Mouse (Mus musculus): Measurements from ENCODE around the gene Trappc2l.

The Trappc2l gene

GRCm38 (mm10) chr8:122574667-122575251 lies 36.7 kb upstream of the Trappc2l start:
- POLR2A ChIA-PET, result interaction anchor here (0.5 to 18.6 kb wide), 58 partner anchors 7 to 723 kb away, joined by 3 to 397 read pairs (median 4); partner anchors contain the start of genes Galns (in 4 of the 4), Trappc2l (in 4 of the 4), Cdt1 (in 2 of the 4) and Ctu2 (in 1 of the 4)

GRCm38 (mm10) chr8:122575286-122575685 lies 36.2 kb upstream of the Trappc2l start:
- ChIA-PET POLR2A (interaction anchor here (0.6 to 18.6 kb wide), 48 partner anchors 8 to 724 kb away, joined by 3 to 397 read pairs (median 4); partner anchors contain the start of genes Galns (in 4 of the 4), Trappc2l (in 4 of the 4), Cdt1 (in 3 of the 4) and Ctu2 (in 1 of the 4)), CTCF (interaction anchor here in 3 of 4 experiments (0.6 to 1.6 kb wide), 6 partner anchors 10 to 458 kb away, joined by 3 to 8 read pairs (median 3); no protein-coding TSS in a partner anchor)

More at GRCm38 (mm10) chr8:122574667-122575251, 36.7 kb upstream of the Trappc2l start:
- CTCF ChIA-PET, result interaction anchor here in 3 of 4 experiments (0.6 to 1.6 kb wide), 7 partner anchors 10 to 458 kb away, joined by 3 to 8 read pairs (median 3); partner anchors contain the start of gene Piezo1 (in 1 of the 3)

- ChIA-PET CTCF (interaction anchor here in 1 of 4 experiments (1.6 kb wide), 1 partner anchor 19 kb away, joined by 3 read pairs; no protein-coding TSS in a partner anchor), POLR2A (interaction anchor here (0.6 to 18.6 kb wide), 34 partner anchors 8 to 531 kb away, joined by 3 to 397 read pairs (median 6); partner anchors contain the start of genes Cdt1 (in 3 of the 4), Galns (in 2 of the 4), Trappc2l (in 2 of the 4) and Mvd (in 1 of the 4))
These were observed 35.4 kb upstream of the Trappc2l start for GRCm38 (mm10) chr8:122575735-122576647.

- ChIA-PET POLR2A (interaction anchor here (0.6 to 18.6 kb wide), 25 partner anchors 8 to 1416 kb away, joined by 3 to 397 read pairs (median 4); partner anchors contain the start of genes Cdt1 (in 3 of the 4), Galns (in 2 of the 4), Piezo1 (in 1 of the 4) and Trappc2l (in 1 of the 4)), CTCF (interaction anchor here in 1 of 4 experiments (0.6 kb wide), 1 partner anchor 54 kb away, joined by 3 read pairs; no protein-coding TSS in a partner anchor)
These were observed 34.8 kb upstream of the Trappc2l start, which contains the start of gene Aprt for GRCm38 (mm10) chr8:122576648-122577022. Gene Aprt (minus strand): TSS chr8:122576909.

- ChIA-PET POLR2A (interaction anchor here (0.6 to 18.6 kb wide), 27 partner anchors 8 to 1416 kb away, joined by 3 to 397 read pairs (median 4); partner anchors contain the start of genes Cdt1 (in 3 of the 4), Galns (in 2 of the 4), Piezo1 (in 1 of the 4) and Trappc2l (in 1 of the 4)), CTCF (interaction anchor here in 1 of 4 experiments (0.6 to 0.9 kb wide), 2 partner anchors 36 to 54 kb away, joined by 3 read pairs; no protein-coding TSS in a partner anchor)
These were observed 34.3 kb upstream of the Trappc2l start for GRCm38 (mm10) chr8:122577116-122577515.

- ChIA-PET CTCF (interaction anchor here in 2 of 4 experiments (0.6 to 1.4 kb wide), 2 partner anchors 15 to 32 kb away, joined by 3 read pairs; partner anchors contain the start of genes Galns (in 1 of the 2) and Trappc2l (in 1 of the 2)), POLR2A (interaction anchor here (0.7 to 18.6 kb wide), 9 partner anchors 10 to 57 kb away, joined by 3 to 397 read pairs (median 8); partner anchors contain the start of genes Cdt1 (in 2 of the 4) and Piezo1 (in 2 of the 4))
These were observed 32.2 kb upstream of the Trappc2l start for GRCm38 (mm10) chr8:122579196-122579595.

- ChIA-PET CTCF (interaction anchor here in 3 of 4 experiments (0.5 to 0.7 kb wide), 5 partner anchors 209 to 1116 kb away, joined by 3 to 9 read pairs (median 4); no protein-coding TSS in a partner anchor), POLR2A (interaction anchor here (0.6 to 18.6 kb wide), 19 partner anchors 11 to 817 kb away, joined by 3 to 397 read pairs (median 4); partner anchors contain the start of genes Cdt1 (in 3 of the 4) and Piezo1 (in 1 of the 4))
These were observed 30.5 kb upstream of the Trappc2l start for GRCm38 (mm10) chr8:122580926-122581325.

GRCm38 (mm10) chr8:122584981-122585380 lies 26.5 kb upstream of the Trappc2l start:
- ChIA-PET POLR2A (interaction anchor here in 3 of 4 experiments (0.8 to 7.7 kb wide), 8 partner anchors 9 to 60 kb away, joined by 3 to 92 read pairs (median 6); partner anchors contain the start of genes Aprt (in 1 of the 3), Cdt1 (in 1 of the 3), Galns (in 1 of the 3) and Trappc2l (in 1 of the 3)), CTCF (interaction anchor here in 3 of 4 experiments (0.7 to 1.1 kb wide), 4 partner anchors 18 to 69 kb away, joined by 3 read pairs; partner anchors contain the start of gene Piezo1 (in 1 of the 3))

- CTCF ChIA-PET, result interaction anchor here in 3 of 4 experiments (0.7 to 1.1 kb wide), 3 partner anchors 18 to 68 kb away, joined by 3 read pairs; partner anchors contain the start of gene Piezo1 (in 1 of the 3)
- POLR2A ChIA-PET, result interaction anchor here in 3 of 4 experiments (0.7 to 7.7 kb wide), 11 partner anchors 9 to 60 kb away, joined by 3 to 92 read pairs (median 4); partner anchors contain the start of genes Cdt1 (in 2 of the 3), Galns (in 2 of the 3), Trappc2l (in 2 of the 3) and Aprt (in 1 of the 3)
These were observed 26.0 kb upstream of the Trappc2l start for GRCm38 (mm10) chr8:122585411-122585891.

- CTCF ChIA-PET, result interaction anchor here in 2 of 4 experiments (0.6 to 1.1 kb wide), 5 partner anchors 19 to 753 kb away, joined by 3 to 4 read pairs (median 3); partner anchors contain the start of gene Piezo1 (in 1 of the 2)
- POLR2A ChIA-PET, result interaction anchor here in 3 of 4 experiments (0.7 to 7.7 kb wide), 14 partner anchors 8 to 143 kb away, joined by 3 to 92 read pairs (median 4); partner anchors contain the start of genes Cdt1 (in 2 of the 3), Galns (in 2 of the 3), Trappc2l (in 2 of the 3) and Aprt (in 1 of the 3)
These were observed 25.3 kb upstream of the Trappc2l start for GRCm38 (mm10) chr8:122586171-122586570.

GRCm38 (mm10) chr8:122586749-122587148 lies 24.7 kb upstream of the Trappc2l start:
- ChIA-PET CTCF (interaction anchor here in 3 of 4 experiments (0.6 to 1.1 kb wide), 4 partner anchors 18 to 1640 kb away, joined by 3 to 6 read pairs (median 4); no protein-coding TSS in a partner anchor), POLR2A (interaction anchor here in 3 of 4 experiments (0.7 to 4.3 kb wide), 9 partner anchors 9 to 646 kb away, joined by 3 to 27 read pairs (median 4); partner anchors contain the start of genes Galns (in 2 of the 3), Trappc2l (in 2 of the 3) and Aprt (in 1 of the 3))

- POLR2A ChIA-PET, result interaction anchor here in 2 of 4 experiments (0.9 to 3.0 kb wide), 4 partner anchors 10 to 18 kb away, joined by 4 to 11 read pairs (median 8); partner anchors contain the start of gene Aprt (in 1 of the 2)
These were observed 18.2 kb upstream of the Trappc2l start for GRCm38 (mm10) chr8:122593240-122593639.

GRCm38 (mm10) chr8:122593783-122594507 lies 17.5 kb upstream of the Trappc2l start:
- ChIA-PET CTCF (interaction anchor here in 3 of 4 experiments (0.5 to 1.0 kb wide), 4 partner anchors 14 to 1757 kb away, joined by 3 to 4 read pairs (median 3); no protein-coding TSS in a partner anchor), POLR2A (interaction anchor here in 2 of 4 experiments (0.5 to 3.0 kb wide), 8 partner anchors 8 to 393 kb away, joined by 3 to 11 read pairs (median 5); partner anchors contain the start of gene Aprt (in 1 of the 2))

More at GRCm38 (mm10) chr8:122593240-122593639, 18.2 kb upstream of the Trappc2l start:
- CTCF ChIA-PET, result interaction anchor here in 2 of 4 experiments (0.5 to 1.0 kb wide), 2 partner anchors 58 to 298 kb away, joined by 3 to 4 read pairs; no protein-coding TSS in a partner anchor

- ChIA-PET CTCF (no interaction called here), POLR2A (interaction anchor here in 1 of 4 experiments (1.1 kb wide), 1 partner anchor 15 kb away, joined by 3 read pairs; the partner anchor contains the start of gene Galns)
These were observed 15.4 kb upstream of the Trappc2l start for GRCm38 (mm10) chr8:122596031-122596430.

GRCm38 (mm10) chr8:122600666-122601065 lies 10.8 kb upstream of the Trappc2l start:
- POLR2A ChIA-PET, result interaction anchor here in 1 of 4 experiments (0.9 to 1.6 kb wide), 4 partner anchors 10 to 33 kb away, joined by 3 to 5 read pairs (median 3); partner anchors contain the start of genes Cdt1 and Galns
- CTCF ChIA-PET, result interaction anchor here in 2 of 4 experiments (0.6 to 1.1 kb wide), 3 partner anchors 11 to 510 kb away, joined by 3 to 4 read pairs (median 3); partner anchors contain the start of genes Galns (in 1 of the 2) and Trappc2l (in 1 of the 2)

All from embryonic stem cell, embryonic (primary cell).